Mouse (Mus musculus): Measurements from ENCODE around the gene Hmgb1.

Gene Hmgb1

GRCm38 (mm10) chr5:149184104-149184843 lies at the start of gene Hmgb1, which contains the start of gene Uspl1:
Hmgb1 (minus strand) TSS chr5:149184489.
Uspl1 (plus strand) TSS chr5:149184350.
- DNase-seq (ENCODE audit: low read depth, low spot score), result peak; percentile 96

GRCm38 (mm10) chr5:149229619-149230339 lies 45.5 kb upstream of the Hmgb1 start:
- DNase-seq (ENCODE audit: low read depth, low spot score), result no peak

GRCm38 (mm10) chr5:149228700-149229618 lies 44.7 kb upstream of the Hmgb1 start:
- peak; percentile 79 for DNase-seq (ENCODE audit: low read depth, low spot score)

GRCm38 (mm10) chr5:149224666-149225065 lies 40.4 kb upstream of the Hmgb1 start:
- DNase-seq (ENCODE audit: low read depth, low spot score), result no peak

- DNase-seq (ENCODE audit: low read depth, low spot score), result no peak
These were observed 37.1 kb upstream of the Hmgb1 start for GRCm38 (mm10) chr5:149221355-149221754.

GRCm38 (mm10) chr5:149219493-149219892 lies 35.2 kb upstream of the Hmgb1 start:
- DNase-seq (ENCODE audit: low read depth, low spot score), result no peak

- DNase-seq (ENCODE audit: low read depth, low spot score), result no peak
These were observed 33.5 kb upstream of the Hmgb1 start for GRCm38 (mm10) chr5:149217524-149218357.

GRCm38 (mm10) chr5:149215540-149215939 lies 31.3 kb upstream of the Hmgb1 start:
- no peak for DNase-seq (ENCODE audit: low read depth, low spot score)

GRCm38 (mm10) chr5:149212806-149213205 lies 28.5 kb upstream of the Hmgb1 start:
- no peak for DNase-seq (ENCODE audit: low read depth, low spot score)

- DNase-seq (ENCODE audit: low read depth, low spot score), result no peak
These were observed 26.8 kb upstream of the Hmgb1 start for GRCm38 (mm10) chr5:149211041-149211440.

- no peak for DNase-seq (ENCODE audit: low read depth, low spot score)
These were observed 25.0 kb upstream of the Hmgb1 start for GRCm38 (mm10) chr5:149209328-149209727.

GRCm38 (mm10) chr5:149208776-149209175 lies 24.5 kb upstream of the Hmgb1 start:
- no peak for DNase-seq (ENCODE audit: low read depth, low spot score)

GRCm38 (mm10) chr5:149207661-149208060 lies 23.4 kb upstream of the Hmgb1 start:
- DNase-seq (ENCODE audit: low read depth, low spot score), result no peak

- no peak for DNase-seq (ENCODE audit: low read depth, low spot score)
These were observed 22.0 kb upstream of the Hmgb1 start for GRCm38 (mm10) chr5:149206286-149206685.

GRCm38 (mm10) chr5:149205265-149205664 lies 21.0 kb upstream of the Hmgb1 start:
- DNase-seq (ENCODE audit: low read depth, low spot score), result no peak

- no peak for DNase-seq (ENCODE audit: low read depth, low spot score)
These were observed 20.5 kb upstream of the Hmgb1 start for GRCm38 (mm10) chr5:149204822-149205221.

- DNase-seq (ENCODE audit: low read depth, low spot score), result no peak
These were observed 19.6 kb upstream of the Hmgb1 start for GRCm38 (mm10) chr5:149203796-149204375.

- DNase-seq (ENCODE audit: low read depth, low spot score), result no peak
These were observed 18.7 kb upstream of the Hmgb1 start for GRCm38 (mm10) chr5:149202941-149203340.

GRCm38 (mm10) chr5:149198782-149199181 lies 14.5 kb upstream of the Hmgb1 start:
- DNase-seq (ENCODE audit: low read depth, low spot score), result no peak

- DNase-seq (ENCODE audit: low read depth, low spot score), result no peak
These were observed 12.3 kb upstream of the Hmgb1 start for GRCm38 (mm10) chr5:149196611-149197010.

- DNase-seq (ENCODE audit: low read depth, low spot score), result no peak
These were observed 5.9 kb upstream of the Hmgb1 start for GRCm38 (mm10) chr5:149190160-149190559.

All from brain, embryonic 18.5 days (tissue).